Mouse (Mus musculus) lung, postnatal 25 days (tissue): ENCODE measurements around the gene Gm3336.

ENCODE experiments used
- DNase-seq: peaks from one replicate; pipeline ENCODE4 v3.0.0; 2022; ENCODE audit warnings: low spot score

Gene Gm3336

DNA sequence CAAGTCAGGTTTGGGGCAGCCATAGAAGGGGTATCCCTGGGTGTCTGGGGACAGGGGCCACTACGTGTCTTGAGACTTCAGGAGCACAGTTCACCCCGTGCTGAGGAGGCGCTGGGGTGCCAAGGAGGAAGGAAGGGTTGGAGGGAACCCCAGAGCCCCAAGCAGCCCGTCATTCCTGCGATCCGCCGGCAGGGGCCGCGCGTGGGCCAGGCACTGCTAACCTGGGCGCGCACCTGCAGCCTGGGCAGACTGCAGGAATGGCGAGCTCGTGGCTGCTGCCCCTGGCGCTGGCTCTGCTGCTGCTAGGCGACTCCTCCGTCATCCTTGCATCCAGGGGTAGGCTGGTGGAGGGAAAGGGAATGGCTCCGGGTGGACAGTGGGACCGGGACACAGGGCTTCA is at the start of gene Gm3336:
Gene Gm3336 (plus strand): TSS at position 247 of the 400 bp plus-strand sequence.
- peak; percentile 74 for DNase-seq

DNA sequence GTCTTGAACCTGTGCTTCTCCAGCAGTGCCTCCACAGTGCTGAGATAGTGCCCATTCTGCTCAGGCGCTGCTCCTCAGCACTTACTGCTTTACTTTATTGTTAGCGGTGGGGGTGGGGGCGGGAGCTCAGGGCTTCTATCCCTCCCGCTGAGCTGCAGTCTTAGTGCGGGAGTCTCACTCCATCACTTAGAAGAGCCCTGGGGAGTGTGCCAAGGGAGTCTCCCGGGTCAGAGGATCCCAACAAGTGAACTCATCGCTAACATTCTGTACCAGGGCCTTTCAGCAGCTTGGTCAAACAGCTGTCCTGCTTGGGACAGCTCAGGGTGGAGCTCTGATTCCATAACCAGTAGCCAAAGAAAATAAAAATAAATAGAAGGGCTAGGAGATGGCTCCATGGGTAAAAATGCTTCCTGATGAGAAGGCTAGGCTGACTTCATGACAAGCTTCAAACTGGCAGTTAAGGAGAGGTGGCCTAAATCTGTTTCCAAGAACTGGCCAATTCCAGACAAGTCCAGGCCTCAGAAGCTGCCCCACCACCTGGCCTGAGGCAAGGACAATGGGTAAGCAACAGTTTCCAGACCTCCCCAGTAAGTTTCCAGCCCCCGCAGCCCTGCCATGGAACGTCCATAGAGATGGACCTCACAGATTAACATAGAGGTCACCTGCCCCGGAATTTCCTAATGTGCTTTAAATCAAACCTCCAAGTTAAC is 46.6 kb upstream of the Gm3336 start:
- peak; percentile 45 for DNase-seq

DNA sequence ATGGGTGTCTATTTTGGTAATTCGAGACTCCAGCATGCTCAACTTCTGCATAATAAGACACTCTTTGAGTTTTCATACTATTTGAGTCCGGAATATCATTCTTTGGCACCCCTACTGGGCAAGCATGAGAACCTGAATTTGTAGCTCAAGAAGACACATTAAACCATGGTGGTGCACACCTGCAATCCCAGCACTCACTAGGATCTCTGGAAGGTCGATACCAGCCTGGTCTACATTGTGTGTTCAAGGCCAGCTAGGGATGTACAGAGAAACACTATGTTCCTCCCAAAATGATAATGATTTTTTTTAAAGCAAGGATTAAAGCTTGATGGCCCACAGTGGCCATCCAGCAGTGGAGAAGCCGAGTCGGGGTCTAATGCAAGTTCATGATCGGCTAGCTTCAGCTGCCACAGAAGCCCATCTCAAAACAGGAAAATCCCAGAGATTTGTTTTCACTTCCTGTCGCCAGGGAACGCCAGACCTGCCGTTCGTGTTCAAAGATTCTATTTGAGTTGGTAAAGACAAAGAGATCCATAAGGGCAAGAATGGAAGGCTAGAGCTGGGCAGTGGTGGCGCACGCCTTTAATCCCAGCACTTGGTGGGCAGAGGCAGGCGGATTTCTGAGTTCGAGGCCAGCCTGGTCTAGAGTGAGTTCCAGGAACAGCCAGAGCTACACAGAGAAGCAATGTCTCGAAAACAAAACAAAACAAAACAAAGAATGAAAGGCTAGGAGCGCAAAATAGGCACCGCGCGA is 45.8 kb upstream of the Gm3336 start:
- no peak for DNase-seq

DNA sequence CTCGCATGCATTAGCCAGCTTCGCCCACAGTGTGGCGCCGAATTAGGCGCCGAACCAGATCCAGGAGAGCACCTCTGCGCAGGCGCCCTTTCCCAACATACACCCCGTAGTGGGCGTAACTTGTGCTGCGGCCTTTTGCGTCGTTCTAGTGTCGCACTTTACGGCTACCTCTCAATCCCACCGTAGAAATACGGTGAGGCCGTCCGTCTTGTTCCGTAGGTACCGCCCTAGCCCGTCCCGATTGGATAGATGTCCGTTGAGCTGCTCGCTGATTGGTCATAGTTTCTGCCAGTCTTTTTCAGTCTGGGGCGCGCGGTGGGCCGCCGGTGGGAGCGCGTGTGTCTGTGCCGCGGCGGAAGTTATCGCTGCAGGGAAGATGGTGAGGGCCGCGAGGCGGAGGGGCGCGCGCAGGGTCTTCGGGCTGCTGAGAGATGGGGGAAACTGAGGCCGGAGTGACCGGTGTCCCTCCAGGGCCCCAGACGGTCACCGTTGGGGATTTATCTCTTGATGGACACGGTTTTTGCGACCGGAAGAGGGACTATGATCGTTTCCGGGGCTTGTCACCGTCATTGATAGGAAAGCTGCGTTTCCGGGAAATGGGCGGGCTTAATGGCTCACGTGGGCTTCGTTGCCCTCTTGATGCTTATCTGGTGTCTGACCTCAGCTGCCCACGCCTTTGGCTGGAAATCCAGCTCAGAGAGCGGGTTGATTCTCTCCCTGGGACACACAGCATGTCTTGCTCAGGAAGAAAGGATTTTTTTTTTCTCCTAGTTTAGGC is 45.1 kb upstream of the Gm3336 start, which contains the start of gene Lsm4:
Gene Lsm4 (plus strand): TSS at position 170 of the 778 bp plus-strand sequence.
- peak; percentile 99 for DNase-seq

DNA sequence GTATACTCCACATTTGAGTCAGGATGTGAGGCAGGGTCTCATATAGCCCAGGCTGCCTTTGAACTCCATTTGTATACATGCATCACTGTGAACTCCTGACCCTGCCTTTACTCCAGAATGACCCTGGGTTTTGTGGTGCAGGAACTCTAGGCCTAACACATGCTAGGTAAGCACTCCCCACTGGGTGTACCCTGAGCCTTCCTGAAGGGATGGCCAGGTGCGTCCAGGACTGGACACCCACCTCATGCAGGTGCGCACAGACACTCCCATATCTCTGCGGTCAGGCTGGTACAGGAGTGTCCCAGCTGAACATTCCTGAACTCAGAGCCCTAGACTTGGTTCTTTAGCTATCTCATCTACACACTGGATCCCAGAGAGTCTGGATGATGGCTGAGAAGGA is 44.2 kb upstream of the Gm3336 start:
- no peak for DNase-seq

DNA sequence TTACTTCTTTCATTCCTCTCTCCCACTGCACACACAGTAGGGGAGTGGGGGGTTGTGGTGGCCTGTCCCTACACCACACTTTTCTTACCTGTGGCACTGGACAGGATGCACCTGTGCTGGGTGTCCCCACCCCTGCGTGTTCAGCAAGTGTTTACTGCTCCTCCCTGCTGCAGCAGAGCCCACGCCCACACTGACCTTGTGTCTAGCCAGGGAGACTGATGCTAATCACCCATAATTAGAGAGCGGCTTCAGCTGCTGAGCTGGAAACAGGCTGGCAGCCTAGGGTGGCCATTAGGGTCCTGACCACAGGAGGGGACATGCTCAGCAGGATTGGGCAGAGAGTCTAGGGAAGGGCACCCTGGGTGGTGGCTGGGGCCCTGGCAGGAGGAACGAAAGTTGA is 43.6 kb upstream of the Gm3336 start:
- DNase-seq: no peak

GRCm38 (mm10) chr8:70675336-70675735 is 43.0 kb upstream of the Gm3336 start:
- DNase-seq: no peak

DNA sequence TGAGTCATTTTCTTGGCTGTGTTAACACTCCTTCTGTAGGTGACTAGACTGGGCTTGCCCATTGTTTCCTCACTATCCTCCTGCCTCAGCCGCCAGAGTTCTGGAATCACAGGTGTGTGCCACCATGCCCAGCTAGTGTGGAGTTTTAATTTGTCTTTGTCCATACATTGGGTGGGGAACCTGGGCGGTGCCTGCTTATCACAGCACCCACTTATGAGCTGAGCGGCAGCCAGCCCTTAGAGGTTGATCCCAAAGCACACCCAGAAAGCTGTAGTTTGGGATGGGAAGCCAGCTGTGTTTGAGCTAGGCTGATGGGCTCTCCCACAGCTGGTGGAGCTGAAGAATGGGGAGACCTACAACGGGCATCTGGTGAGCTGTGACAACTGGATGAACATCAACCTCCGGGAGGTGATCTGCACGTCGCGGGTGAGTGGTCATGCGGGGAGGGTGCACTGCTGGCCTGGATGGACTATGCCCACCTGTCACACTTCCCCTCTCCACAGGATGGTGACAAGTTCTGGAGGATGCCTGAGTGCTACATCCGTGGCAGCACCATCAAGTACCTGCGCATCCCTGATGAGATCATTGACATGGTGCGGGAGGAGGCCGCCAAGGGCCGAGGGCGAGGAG is 40.8 kb upstream of the Gm3336 start:
- DNase-seq: no peak

DNA sequence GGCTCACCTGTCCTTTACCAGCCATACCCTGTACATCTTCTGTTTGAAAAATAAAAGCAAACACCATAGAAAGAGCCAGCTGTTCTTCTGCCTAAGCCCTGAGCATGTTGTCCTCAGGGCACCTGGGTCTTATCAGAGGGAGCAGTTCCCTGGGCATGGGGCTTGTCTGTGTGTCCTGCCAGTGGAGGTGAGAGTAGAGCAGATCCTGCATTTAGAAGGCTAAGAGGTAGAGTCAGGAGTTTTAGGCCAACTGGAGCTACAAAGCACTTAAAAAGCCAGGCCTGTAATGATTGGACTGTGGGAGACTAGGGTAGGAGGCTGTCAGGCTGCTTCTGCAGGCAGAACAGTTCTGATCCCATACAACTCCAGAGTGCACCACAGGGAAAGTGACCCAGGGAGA is 39.7 kb upstream of the Gm3336 start:
- no peak for DNase-seq

GRCm38 (mm10) chr8:70679404-70679803 is 38.9 kb upstream of the Gm3336 start:
- no peak for DNase-seq

GRCm38 (mm10) chr8:70680039-70680438 is 38.3 kb upstream of the Gm3336 start:
- DNase-seq: no peak

DNA sequence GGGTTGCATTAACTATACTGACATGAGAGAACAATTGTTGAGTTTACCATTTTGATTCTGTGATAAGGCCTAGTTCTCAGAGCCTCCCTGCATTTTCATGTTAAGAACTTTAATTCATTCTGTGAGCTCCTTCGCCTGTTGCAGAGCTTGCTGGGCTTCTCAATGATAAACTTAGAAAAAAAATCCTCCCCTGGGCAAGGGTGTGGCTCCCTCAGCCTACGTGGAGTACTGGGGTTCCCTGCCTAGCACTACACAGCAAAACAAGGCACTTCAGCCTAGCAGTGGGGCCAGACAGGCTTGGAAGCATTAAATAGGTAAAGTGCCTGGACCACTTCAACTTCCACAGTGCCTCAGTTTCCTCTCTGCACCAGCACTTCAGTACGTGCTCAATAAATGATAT is 36.9 kb upstream of the Gm3336 start:
- no peak for DNase-seq

DNA sequence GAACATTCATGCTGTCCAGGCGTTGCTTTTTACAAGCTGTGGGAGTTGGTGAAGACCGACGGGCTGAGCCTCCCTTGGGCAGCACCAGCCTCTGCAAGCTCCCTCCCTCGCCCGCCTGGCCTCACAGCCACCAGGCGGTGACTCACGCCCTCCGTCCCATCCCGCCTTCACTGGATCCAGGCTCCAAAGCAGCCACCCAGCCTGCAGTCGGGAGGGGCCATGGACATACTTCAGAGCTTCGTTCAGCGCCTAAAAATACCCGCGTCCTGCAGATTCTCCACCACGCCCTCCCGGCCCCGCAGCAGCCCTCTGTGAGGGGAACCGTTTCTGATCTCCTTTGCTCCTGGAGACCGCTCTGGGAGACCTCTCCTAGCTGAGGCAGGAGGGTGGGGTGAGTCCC is 36.1 kb upstream of the Gm3336 start:
- DNase-seq: peak; percentile 78

DNA sequence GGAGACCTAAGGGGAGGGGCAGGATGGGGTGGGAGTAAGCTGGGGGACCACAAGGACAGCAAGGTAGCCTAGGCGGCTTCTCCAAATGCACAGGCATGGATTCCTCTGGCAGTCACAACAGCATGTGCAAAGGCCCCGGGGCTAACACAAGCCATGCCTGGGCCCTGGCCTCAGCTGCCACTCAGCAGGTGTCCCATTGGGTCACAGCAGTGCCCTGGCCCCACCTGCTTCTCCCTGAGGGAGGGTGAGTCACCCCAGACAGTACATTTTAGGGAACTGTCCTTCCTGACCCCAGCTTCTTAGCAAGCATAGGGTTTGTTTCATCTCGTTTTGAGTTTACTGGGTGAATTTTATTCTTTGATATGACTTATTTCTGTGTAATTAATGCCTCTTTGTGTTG is 35.7 kb upstream of the Gm3336 start:
- no peak for DNase-seq

DNA sequence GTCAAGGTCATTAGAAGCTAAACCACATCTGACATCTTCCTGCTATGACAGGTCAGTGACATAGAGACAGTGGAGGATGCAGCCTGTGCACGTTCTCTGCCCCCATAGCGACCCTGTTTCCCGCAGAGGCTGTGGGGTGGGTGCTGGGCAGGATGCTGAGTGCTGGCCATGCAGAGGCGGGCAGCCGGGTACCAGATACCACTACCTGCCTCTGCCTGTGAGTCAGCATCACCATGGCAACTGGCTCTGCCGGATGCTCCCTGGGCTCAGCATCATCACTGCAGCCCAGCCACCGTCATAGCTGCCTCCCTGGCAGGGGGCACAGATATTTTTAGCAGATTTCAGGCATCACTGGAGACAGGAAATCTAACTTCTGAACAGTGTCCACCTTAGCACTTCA is 34.1 kb upstream of the Gm3336 start:
- no peak for DNase-seq

GRCm38 (mm10) chr8:70687576-70687975 is 30.8 kb upstream of the Gm3336 start:
- DNase-seq: peak; percentile 44

DNA sequence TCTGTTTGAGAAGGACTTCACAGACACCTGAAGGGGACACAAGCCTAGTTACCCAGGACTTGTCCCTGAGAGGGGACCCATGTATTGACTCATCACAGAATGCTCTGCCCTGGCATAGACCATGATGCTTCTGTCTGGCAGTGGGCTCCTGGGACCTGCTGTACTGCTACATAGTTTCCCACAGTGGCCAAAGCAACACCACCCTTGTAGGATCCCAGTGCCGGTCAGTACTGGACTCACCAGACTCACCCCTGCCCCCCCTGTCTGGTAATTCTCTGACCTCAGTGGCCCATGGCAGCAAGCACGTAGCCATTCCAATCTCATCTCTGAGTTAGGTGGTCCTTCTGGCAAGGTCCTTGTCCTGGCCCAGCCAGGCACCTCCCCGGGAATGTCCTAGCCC is 30.2 kb upstream of the Gm3336 start:
- DNase-seq: no peak

DNA sequence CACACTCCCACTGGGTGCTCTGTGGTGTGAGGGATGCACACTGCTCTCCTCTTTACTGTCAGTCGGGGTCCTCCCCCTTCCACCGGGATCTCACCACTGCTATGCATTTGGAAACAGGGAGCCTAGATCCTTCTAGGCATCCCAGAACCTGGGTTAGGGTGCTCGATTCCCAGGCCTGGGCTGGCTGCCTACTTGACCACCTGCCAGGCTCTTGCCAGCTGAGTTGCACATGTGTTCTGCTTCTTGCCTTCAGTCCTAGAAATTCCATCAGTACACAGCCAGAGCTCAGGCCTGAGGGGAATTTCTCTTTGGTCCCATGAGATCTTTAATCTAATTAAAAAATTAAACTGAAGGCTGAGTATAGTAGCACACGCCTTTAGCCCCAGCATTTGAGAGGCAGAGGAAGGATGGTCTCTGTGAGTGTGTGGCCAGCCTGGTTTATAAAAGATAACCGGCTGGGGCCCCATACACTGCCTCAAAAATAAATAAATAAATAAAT is 28.4 kb upstream of the Gm3336 start:
- no peak for DNase-seq

DNA sequence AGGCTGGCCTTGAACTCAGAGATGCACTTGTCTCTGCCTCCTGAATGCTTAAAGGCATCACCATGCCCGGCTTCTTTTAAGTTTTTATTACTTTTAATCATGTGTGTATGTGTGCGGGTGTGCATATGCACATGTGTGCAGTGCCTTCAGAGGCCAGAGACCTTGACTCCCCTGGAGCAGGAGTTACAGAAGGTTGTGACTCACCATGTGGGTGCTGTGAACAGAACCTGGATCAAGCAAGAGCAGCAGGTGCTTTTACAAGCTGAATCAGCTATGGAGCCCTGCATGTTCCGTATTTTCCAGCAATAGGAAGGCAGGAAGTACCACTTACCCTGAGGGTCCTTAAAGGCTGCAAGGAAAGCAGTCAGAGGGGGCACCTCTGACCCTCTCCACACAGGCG is 27.1 kb upstream of the Gm3336 start:
- no peak for DNase-seq

GRCm38 (mm10) chr8:70691727-70692231 is 26.6 kb upstream of the Gm3336 start:
- DNase-seq: no peak

- DNase-seq: no peak
These were observed 24.7 kb upstream of the Gm3336 start for GRCm38 (mm10) chr8:70693636-70694035.
